Comparison of ENCODE assay signal across 8 mouse cellular contexts in the genomic region with DNA sequence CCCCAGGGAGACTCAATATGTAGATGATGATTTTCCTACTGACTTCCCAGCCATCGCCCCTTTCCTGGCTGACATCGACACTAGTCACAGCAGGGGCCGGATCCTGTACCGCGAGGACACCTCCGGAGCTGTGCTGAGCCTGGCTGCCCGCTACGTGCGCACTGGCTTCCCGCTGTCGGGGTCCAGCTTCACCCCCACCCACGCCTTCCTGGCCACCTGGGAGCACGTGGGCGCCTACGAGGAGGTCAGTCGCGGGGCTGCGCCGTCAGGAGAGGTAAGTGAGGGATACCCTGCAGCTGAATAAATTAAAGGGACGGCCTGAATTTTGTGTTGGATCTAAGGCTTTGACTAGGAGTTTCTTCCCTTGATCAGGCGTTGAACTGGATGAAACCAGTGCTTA. TPM values are rescaled to one million over a fixed set of nuclear protein-coding genes. Genes with fewer than 3 reads are reported as not detected.
DNase-seq lines count a peak whose midpoint lies in the region; ATAC-seq and TF ChIP-seq lines count a peak whose summit lies in the region.

No protein-coding gene starts in this region.

- H3K4me2 ChIP-seq in heart, embryonic 11.5 days: peak overlapping the region; percentile 74
- H3K4me2 ChIP-seq in intestine, postnatal 0 days (replicated peaks; ENCODE audit: low read depth): peak overlapping the region; percentile 92
- H3K4me2 ChIP-seq in neural tube, embryonic 11.5 days (ENCODE audit: low read depth): peak overlapping the region; percentile 86

- H3K9ac ChIP-seq in heart, embryonic 11.5 days (ENCODE audit: low read depth, low read length): peak overlapping the region; percentile 70
- 0 out of 2 replicates have a peak overlapping the region, but pooled peaks have one; percentile 48 for H3K9ac ChIP-seq in intestine, postnatal 0 days (ENCODE audit: low read depth, low read length)
- H3K9ac ChIP-seq in neural tube, embryonic 11.5 days (ENCODE audit: low read length): peak overlapping the region; percentile 37; the same call in 1 of the 2 replicates

- H3K27ac ChIP-seq in heart, embryonic 11.5 days (ENCODE audit: low read depth, low read length): peak overlapping the region; percentile 87; the same call in 1 of the 2 replicates
- no peak overlapping the region for H3K27ac ChIP-seq in embryonic fibroblast, embryonic 13.5 days (ENCODE audit: insufficient read depth, low read length)
- H3K27ac ChIP-seq in intestine, postnatal 0 days (ENCODE audit: low read depth, low read length): no peak overlapping the region
- H3K27ac ChIP-seq in neural tube, embryonic 11.5 days (ENCODE audit: low read depth, low read length): no peak overlapping the region

- no peak for TF ChIP-seq CTCF in embryonic fibroblast, embryonic 13.5 days (IDR thresholded peaks at IDR 0.05; ENCODE audit: borderline replicate concordance, insufficient read depth, low read length)
- TF ChIP-seq CTCF in intestine, postnatal 0 days (IDR thresholded peaks at IDR 0.05; ENCODE audit: low read depth): no peak

- no peaks in the 10 kb centered on the region for H3K27me3 ChIP-seq in heart, embryonic 11.5 days (ENCODE audit: control insufficient read depth, insufficient read depth, low read length)
- H3K27me3 ChIP-seq in intestine, postnatal 0 days (replicated peaks; ENCODE audit: control insufficient read depth, insufficient read depth, low read length): no peaks in the 10 kb centered on the region
- peaks cover 6% of the 10 kb centered on the region; the same call in 1 of the 2 replicates for H3K27me3 ChIP-seq in neural tube, embryonic 11.5 days (ENCODE audit: control insufficient read depth, insufficient read depth, low read length)

- no peaks in the 10 kb centered on the region for H3K9me3 ChIP-seq in heart, embryonic 11.5 days (replicated peaks; ENCODE audit: control insufficient read depth, low read length)
- H3K9me3 ChIP-seq in intestine, postnatal 0 days (ENCODE audit: control insufficient read depth): no peaks in the 10 kb centered on the region
- H3K9me3 ChIP-seq in neural tube, embryonic 11.5 days (ENCODE audit: control insufficient read depth, low read length): no peaks in the 10 kb centered on the region

- no peak for TF ChIP-seq POLR2A in embryonic fibroblast, embryonic 13.5 days (IDR thresholded peaks at IDR 0.05; ENCODE audit: low read depth, low read length)

- 1% methylated on average over 21 of the region's 21 CpGs for WGBS in heart, embryonic 11.5 days (ENCODE audit: insufficient replicate concordance)
- 17% methylated on average over 21 of the region's 21 CpGs for WGBS in intestine, postnatal 0 days
- 2% methylated on average over 21 of the region's 21 CpGs for WGBS in neural tube, embryonic 11.5 days

- peaks cover 13% of the 10 kb centered on the region; the same call in 1 of the 2 replicates for H3K4me1 ChIP-seq in heart, embryonic 11.5 days (ENCODE audit: control insufficient read depth, insufficient read depth, low read length)
- peaks cover 16% of the 10 kb centered on the region for H3K4me1 ChIP-seq in embryonic fibroblast, embryonic 13.5 days (ENCODE audit: control insufficient read depth, insufficient read depth, low read length)
- H3K4me1 ChIP-seq in intestine, postnatal 0 days (replicated peaks; ENCODE audit: control insufficient read depth, insufficient read depth, low read length): peaks cover 13% of the 10 kb centered on the region
- H3K4me1 ChIP-seq in neural tube, embryonic 11.5 days (ENCODE audit: control insufficient read depth, insufficient read depth, low read length): peaks cover 14% of the 10 kb centered on the region

- H3K36me3 ChIP-seq in heart, embryonic 11.5 days (ENCODE audit: control insufficient read depth, insufficient read depth, low read length): peaks cover 3% of the 10 kb centered on the region; the same call in 1 of the 2 replicates
- H3K36me3 ChIP-seq in intestine, postnatal 0 days (ENCODE audit: control insufficient read depth, insufficient read depth): peaks cover 11% of the 10 kb centered on the region
- H3K36me3 ChIP-seq in neural tube, embryonic 11.5 days (ENCODE audit: control insufficient read depth, insufficient read depth, low read length): no peaks in the 10 kb centered on the region

- DNase-seq in heart, adult 18-20 months: no peak
- peak; percentile 46 for DNase-seq in neural tube, embryonic 11.5 days (ENCODE audit: low spot score)
- no peak for DNase-seq in spleen, postnatal 14 days (ENCODE audit: low spot score in 2 of 2)
- DNase-seq in thymus, postnatal 4 days: no peak
- no peak for DNase-seq in layer of hippocampus, adult 8-10 months (ENCODE audit: low spot score in 2 of 2)

- no peak; the same call in 1 of the 2 replicates for ATAC-seq in heart, embryonic 11.5 days (replicated peaks; ENCODE audit: insufficient number of reproducible peaks, low FRiP score, low TSS enrichment)
- ATAC-seq in intestine, postnatal 0 days: no peak
- ATAC-seq in neural tube, embryonic 11.5 days (ENCODE audit: insufficient read depth, low FRiP score, low TSS enrichment): 0 out of 2 replicates have a peak, but pooled peaks have one; percentile 35

- H3K4me3 ChIP-seq in heart, embryonic 11.5 days (ENCODE audit: low read depth, low read length): peak overlapping the region; percentile 65
- H3K4me3 ChIP-seq in embryonic fibroblast, embryonic 13.5 days (ENCODE audit: insufficient read depth, low read length): peak overlapping the region; percentile 69
- peak overlapping the region; percentile 54 for H3K4me3 ChIP-seq in intestine, postnatal 0 days (ENCODE audit: low read depth, low read length)
- peak overlapping the region; percentile 41 for H3K4me3 ChIP-seq in neural tube, embryonic 11.5 days (ENCODE audit: low read depth, low read length)

RNA-seq across cellular contexts. Expression of a gene that starts 1.2 kb away (rescaled TPM):
- polyA plus RNA-seq in heart, embryonic 11.5 days (2014; fragmentation: Nextera tagmentation; extraction: Ambion mirVana): 146 and 178 TPM in 2 replicates
- 10 to 100 TPM; 17.1 to 18.9 TPM for total RNA-seq in heart, adult 18-20 months (2021)
- polyA plus RNA-seq in embryonic fibroblast, embryonic 13.5 days (2011; ENCODE audit: insufficient read length, low read depth, missing spikeins): 53.3 and 93.2 TPM in 2 replicates
- polyA plus RNA-seq in intestine, postnatal 0 days (2015; fragmentation: Nextera tagmentation; extraction: Ambion mirVana): 20.0 and 21.8 TPM in 2 replicates
- polyA plus RNA-seq in neural tube, embryonic 11.5 days (2014; fragmentation: Nextera tagmentation; extraction: Ambion mirVana): 61.2 and 63.0 TPM in 2 replicates
- total RNA-seq in layer of hippocampus, adult 8-10 months (2022): 1 to 10 TPM; 2.6 to 5.2 (median 3.4) TPM
